Mouse (Mus musculus) liver, adult 2 months (tissue): Measurements from ENCODE around the gene Abhd10. TPM values are rescaled to one million over a fixed set of nuclear protein-coding genes. Genes with fewer than 3 reads are reported as not detected.

Experiments
- DNase-seq: peaks from one replicate; pipeline ENCODE4 v3.0.0-alpha.2; 2011; ENCODE audit warnings: low read depth, low spot score; ENCODE audit errors: extremely low read depth
- H3K27ac ChIP-seq: fragments of 200-500 bp; replicated peaks from 2 replicates; pipeline ENCODE4 v1.5.1; 2012; ENCODE audit warnings: low read depth, mild to moderate bottlenecking, control low read depth, inconsistent platforms, low read length; ENCODE audit not compliant: insufficient read depth
- H3K27me3 ChIP-seq: fragments of 200-500 bp; 2 replicates; pipeline ENCODE4 v1.6.1; 2012; ENCODE audit warnings: mild to moderate bottlenecking, moderate library complexity, low read length, inconsistent platforms; ENCODE audit not compliant: control insufficient read depth, insufficient read depth
- H3K36me3 ChIP-seq: fragments of 200-500 bp; 2 replicates; pipeline ENCODE4 v1.6.1; 2012; ENCODE audit warnings: low read length, inconsistent platforms; ENCODE audit not compliant: control insufficient read depth, insufficient read depth
- H3K4me1 ChIP-seq: fragments of 200-500 bp; 2 replicates; pipeline ENCODE4 v1.6.1; 2011; ENCODE audit warnings: low read length; ENCODE audit not compliant: control insufficient read depth, insufficient read depth
- H3K4me3 ChIP-seq: fragments of 200-500 bp; 2 replicates; pipeline ENCODE4 v1.5.1; 2011; ENCODE audit warnings: low read depth, mild to moderate bottlenecking, control low read depth, low read length, moderate library complexity; ENCODE audit not compliant: insufficient read depth
- H3K79me2 ChIP-seq: fragments of 200-500 bp; 2 replicates; pipeline ENCODE4 v1.6.1; 2012; ENCODE audit warnings: inconsistent platforms, mild to moderate bottlenecking, low read length, moderate library complexity; ENCODE audit not compliant: control insufficient read depth, insufficient read depth
- H3K9ac ChIP-seq: fragments of 200-500 bp; 2 replicates; pipeline ENCODE4 v1.6.1; 2012; ENCODE audit warnings: low read depth, mild to moderate bottlenecking, control low read depth, inconsistent platforms, low read length
- CTCF ChIP-seq: fragments of 200-500 bp; IDR thresholded peaks from 2 replicates; pipeline ENCODE4 v1.5.1; 2011; ENCODE audit warnings: low read depth, low read length, control low read depth
- POLR2A ChIP-seq: fragments of 200-500 bp; IDR thresholded peaks from 2 replicates; pipeline ENCODE4 v1.6.1; 2011; ENCODE audit warnings: low read length, control low read depth; ENCODE audit not compliant: insufficient read depth; ENCODE audit errors: extremely low read depth
- WGBS: fragments of 180-500 bp; shearing (Covaris S2); methylation state at CpG from one replicate; pipeline ENCODE4 v1.1.7; 2018; 5-methylcytosine and 5-hydroxymethylcytosine counted together
- polyA plus RNA-seq: library from polyadenylated mRNA; depleted of rRNA; stranded (reverse); fragments of >200 nt; gene quantifications from 2 replicates; pipeline ENCODE4 v1.2.3, GENCODE M21; 2012
- total RNA-seq: library from RNA; depleted of rRNA; stranded (reverse); fragments of >200 nt; gene quantifications from 2 replicates; pipeline ENCODE4 v1.2.3, GENCODE M21; 2014

Abhd10 gene
- total and polyA plus RNA-seq, 2 experiments = 4.6 to 5.1 TPM

DNA sequence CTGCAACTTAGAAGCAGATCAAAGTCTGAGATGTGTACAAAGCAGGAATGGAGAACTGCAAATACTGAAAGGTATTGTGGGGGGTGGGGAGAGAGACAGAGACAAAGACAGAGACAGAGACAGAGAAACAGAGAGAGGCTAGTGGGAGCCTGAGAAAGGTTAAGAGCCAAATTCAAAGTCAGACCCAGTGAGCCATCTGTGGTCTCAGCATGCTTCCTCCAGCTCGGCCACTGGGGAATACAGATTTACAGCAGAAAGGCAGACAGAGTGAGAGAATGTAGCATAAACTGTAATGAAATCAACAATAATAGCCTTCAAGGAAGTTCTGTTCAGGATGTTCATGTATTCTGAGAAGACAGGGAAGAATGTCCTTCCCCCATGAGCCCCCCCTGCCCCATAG, 28.9 kb downstream of the Abhd10 start:
- 82% methylated on average over 1 of the region's 1 CpGs for WGBS
- DNase-seq = no peak
- Histone ChIP-seq H3K27me3 (no peaks in the 10 kb centered on the region), H3K4me3 (no peak overlapping the region), H3K79me2 (no peaks in the 10 kb centered on the region), H3K27ac (no peak overlapping the region), H3K4me1 (no peaks in the 10 kb centered on the region), H3K36me3 (no peaks in the 10 kb centered on the region; the same call in 1 of the 2 replicates), H3K9ac (no peak overlapping the region)
- TF ChIP-seq POLR2A (no peak), CTCF (no peak)

DNA sequence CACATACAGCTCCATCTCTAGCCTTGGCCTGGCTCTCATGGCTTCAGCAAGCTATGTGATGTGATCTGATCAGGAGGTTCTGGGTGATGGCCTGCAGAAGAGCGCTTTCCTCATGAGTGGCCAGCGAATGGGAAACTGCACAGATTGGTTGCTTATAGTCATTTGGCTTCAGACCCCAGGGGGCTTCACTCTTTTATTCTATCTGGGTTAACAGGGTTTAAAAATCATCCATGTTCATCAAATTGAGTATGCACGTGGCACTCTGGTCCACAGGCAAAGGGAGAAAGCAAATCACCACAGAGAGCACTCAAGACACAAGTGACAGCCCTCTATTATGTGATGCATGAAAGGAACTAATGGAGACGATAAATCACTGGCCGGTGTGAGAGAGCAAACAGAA, 29.5 kb downstream of the Abhd10 start:
- H3K27me3 ChIP-seq = no peaks in the 10 kb centered on the region
- H3K36me3 ChIP-seq = no peaks in the 10 kb centered on the region; the same call in 1 of the 2 replicates
- TF ChIP-seq CTCF (no peak), POLR2A (no peak)
- no peaks in the 10 kb centered on the region for H3K79me2 ChIP-seq
- H3K9ac ChIP-seq = no peak overlapping the region
- DNase-seq = no peak
- H3K4me3 ChIP-seq = no peak overlapping the region
- 91% methylated on average over 5 of the region's 5 CpGs for WGBS
- no peak overlapping the region for H3K27ac ChIP-seq
- H3K4me1 ChIP-seq = no peaks in the 10 kb centered on the region

DNA sequence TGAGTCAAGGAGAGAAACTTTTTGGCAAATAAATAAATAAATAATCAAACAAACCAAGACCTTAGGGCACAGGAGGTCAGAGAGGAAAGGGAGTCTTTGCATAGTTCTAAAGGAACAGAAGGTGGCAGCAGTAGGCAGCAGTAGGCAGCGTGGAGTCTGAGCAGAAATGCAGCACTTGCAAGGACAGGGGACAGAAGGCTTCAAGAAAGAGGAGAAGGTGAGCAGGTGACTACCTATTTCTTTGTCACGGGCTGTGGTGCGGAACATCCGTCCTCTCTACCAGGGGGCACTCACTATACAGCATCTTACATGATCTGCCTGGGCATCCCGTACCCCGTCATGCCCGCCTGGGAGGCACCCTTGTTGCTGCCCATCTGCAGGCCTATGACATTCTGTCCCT, 31.5 kb downstream of the Abhd10 start:
- H3K27me3 ChIP-seq = no peaks in the 10 kb centered on the region
- no peak overlapping the region for H3K9ac ChIP-seq
- no peaks in the 10 kb centered on the region for H3K79me2 ChIP-seq
- H3K36me3 ChIP-seq = no peaks in the 10 kb centered on the region; the same call in 1 of the 2 replicates
- TF ChIP-seq POLR2A (no peak), CTCF (peak; percentile 46)
- no peaks in the 10 kb centered on the region for H3K4me1 ChIP-seq
- WGBS = 68% methylated on average over 7 of the region's 7 CpGs
- no peak overlapping the region for H3K4me3 ChIP-seq
- no peak for DNase-seq
- no peak overlapping the region for H3K27ac ChIP-seq

DNA sequence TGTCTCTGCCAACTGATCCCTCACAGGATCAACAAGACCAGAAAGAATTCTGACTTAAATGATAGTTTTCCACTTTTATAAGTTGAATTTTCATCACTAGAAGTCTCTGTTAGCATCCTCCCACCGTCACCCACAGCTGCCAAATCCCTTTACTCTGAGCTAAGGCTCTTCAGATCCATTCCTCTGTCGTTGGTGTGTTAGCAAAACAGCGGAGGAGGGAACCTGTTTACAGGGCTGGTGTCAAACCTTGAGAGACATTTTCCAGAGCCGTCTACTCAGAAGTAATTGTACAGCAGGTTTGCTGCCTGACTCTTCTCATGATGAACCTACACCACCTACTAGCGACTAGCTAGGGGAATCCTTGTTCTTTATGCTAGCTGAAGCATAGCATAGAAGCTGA, 43.5 kb downstream of the Abhd10 start:
- 71% methylated on average over 5 of the region's 5 CpGs for WGBS
- Histone ChIP-seq H3K27me3 (no peaks in the 10 kb centered on the region), H3K9ac (no peak overlapping the region), H3K4me1 (peaks cover 4% of the 10 kb centered on the region; the same call in 1 of the 2 replicates), H3K36me3 (no peaks in the 10 kb centered on the region), H3K79me2 (no peaks in the 10 kb centered on the region), H3K4me3 (no peak overlapping the region), H3K27ac (no peak overlapping the region)
- TF ChIP-seq POLR2A (no peak), CTCF (no peak)
- no peak for DNase-seq

DNA sequence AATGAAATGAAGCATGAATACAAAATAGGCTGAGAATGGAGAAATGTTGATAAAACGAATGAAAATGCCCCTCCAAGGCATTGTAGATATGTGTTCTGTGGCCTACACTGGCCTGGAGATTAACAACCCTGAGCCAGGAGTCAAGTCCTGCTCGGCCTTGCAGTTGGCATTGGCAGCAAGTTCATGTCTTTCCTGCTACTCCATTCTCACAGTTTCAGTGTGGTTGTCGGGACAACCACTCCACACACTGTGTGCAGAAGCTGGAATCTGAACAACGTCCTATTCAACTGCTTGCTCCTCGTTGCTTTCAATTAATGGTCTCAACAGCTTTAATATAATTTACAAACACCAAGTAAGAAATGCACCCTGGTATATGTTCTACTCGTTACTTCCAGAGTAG, 44.8 kb downstream of the Abhd10 start:
- no peaks in the 10 kb centered on the region for H3K79me2 ChIP-seq
- 70% methylated on average over 6 of the region's 6 CpGs for WGBS
- H3K27ac ChIP-seq = no peak overlapping the region
- no peak overlapping the region for H3K4me3 ChIP-seq
- H3K4me1 ChIP-seq = peaks cover 4% of the 10 kb centered on the region; the same call in 1 of the 2 replicates
- H3K27me3 ChIP-seq = no peaks in the 10 kb centered on the region
- no peak for DNase-seq
- H3K9ac ChIP-seq = no peak overlapping the region
- TF ChIP-seq CTCF = no peak
- no peak for TF ChIP-seq POLR2A
- no peaks in the 10 kb centered on the region for H3K36me3 ChIP-seq

DNA sequence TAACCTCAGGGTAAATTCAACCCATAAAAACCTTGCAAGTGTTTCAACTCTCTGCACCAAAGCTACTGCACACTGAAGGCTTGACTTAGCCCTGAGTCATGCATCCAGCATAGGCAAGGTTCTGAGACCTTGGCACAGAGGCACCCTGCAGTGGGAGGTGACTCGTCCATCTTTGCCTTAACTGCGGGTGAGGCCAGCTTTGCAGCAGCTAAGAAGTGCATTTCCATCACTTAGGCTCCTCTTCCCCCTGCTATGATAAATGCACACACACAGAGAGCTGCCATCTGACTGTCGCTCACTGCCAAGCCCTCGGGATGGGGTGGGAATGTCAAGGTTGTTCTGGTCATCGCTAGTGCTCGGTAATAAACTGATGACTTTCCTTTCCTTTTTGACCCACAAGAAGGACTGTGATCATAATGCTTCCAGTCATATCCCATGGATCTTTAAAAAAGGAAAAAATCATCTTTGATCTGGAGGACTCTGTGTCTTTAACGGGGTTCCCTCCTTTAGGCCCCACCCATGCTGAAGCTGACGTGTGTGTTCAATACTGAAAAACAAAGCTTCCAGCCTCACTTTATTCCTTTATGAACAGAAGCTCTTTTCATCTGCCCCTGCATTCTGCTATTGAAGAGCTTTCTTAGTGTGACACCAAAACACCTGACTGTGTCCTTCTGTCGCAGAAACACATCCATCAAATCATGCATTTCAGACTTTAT, 47.2 kb downstream of the Abhd10 start:
- TF ChIP-seq CTCF (no peak), POLR2A (no peak)
- DNase-seq = no peak
- WGBS = 81% methylated on average over 9 of the region's 9 CpGs

More for the DNA sequence above, 47.2 kb downstream of the Abhd10 start:
- no peaks in the 10 kb centered on the region for H3K36me3 ChIP-seq
- peaks cover 4% of the 10 kb centered on the region; the same call in 1 of the 2 replicates for H3K4me1 ChIP-seq
- no peaks in the 10 kb centered on the region for H3K79me2 ChIP-seq
- H3K9ac ChIP-seq = no peak overlapping the region
- no peak overlapping the region for H3K27ac ChIP-seq
- no peak overlapping the region for H3K4me3 ChIP-seq
- H3K27me3 ChIP-seq = no peaks in the 10 kb centered on the region
